Mouse (Mus musculus): Measurements from ENCODE around the gene Cttnbp2nl. TPM values are rescaled to one million over a fixed set of nuclear protein-coding genes. Genes with fewer than 3 reads are reported as not detected.

Cttnbp2nl gene
- polyA plus RNA-seq, 1 experiment from 2014 or later, result 40.2 TPM

DNA sequence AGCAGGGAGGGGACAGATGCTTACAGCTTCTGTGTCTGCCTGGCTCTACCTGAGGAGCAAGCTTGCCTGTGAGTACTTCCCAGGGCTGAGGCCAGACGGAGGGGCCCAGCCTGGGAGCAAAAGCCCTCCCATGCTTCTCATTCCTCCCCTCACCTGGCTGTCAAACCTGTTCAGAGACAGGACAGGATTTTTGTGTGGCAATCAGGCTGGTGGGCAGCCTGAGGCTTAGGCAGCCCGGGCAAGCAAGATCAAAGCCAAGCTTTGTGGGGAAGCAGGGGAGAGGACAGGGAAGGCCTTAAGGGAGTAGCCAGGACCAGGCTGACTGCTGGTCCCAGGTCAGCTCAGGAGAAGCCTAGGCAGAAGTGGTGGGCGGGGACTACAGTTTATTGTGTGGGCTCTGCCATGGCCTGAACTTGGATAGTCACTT is 58.5 kb downstream of the Cttnbp2nl start:
- 32% methylated on average over 3 of the region's 3 CpGs for WGBS
- H3K9ac ChIP-seq (ENCODE audit: low read length), result no peak overlapping the region

GRCm38 (mm10) chr3:104993800-104994199 is 59.1 kb downstream of the Cttnbp2nl start:
- peaks cover 11% of the 10 kb centered on the region for H3K4me1 ChIP-seq (ENCODE audit: control insufficient read depth, insufficient read depth, low read length)
- H3K9ac ChIP-seq (ENCODE audit: low read length), result no peak overlapping the region
- H3K4me2 ChIP-seq (ENCODE audit: low read depth, severe bottlenecking), result no peak overlapping the region
- DNase-seq (ENCODE audit: low spot score) (no peak), ATAC-seq (ENCODE audit: insufficient number of reproducible peaks, low FRiP score, low TSS enrichment, low read depth) (no peak)
- no peak overlapping the region for H3K4me3 ChIP-seq (ENCODE audit: low read depth, low read length)
- WGBS, result 50% methylated on average over 4 of the region's 4 CpGs
- H3K27ac ChIP-seq (replicated peaks; ENCODE audit: low read depth, low read length), result peak overlapping the region; percentile 63; the same call in 1 of the 2 replicates
- H3K27me3 ChIP-seq (ENCODE audit: control insufficient read depth, insufficient read depth, low read length), result no peaks in the 10 kb centered on the region
- H3K36me3 ChIP-seq (ENCODE audit: control insufficient read depth, insufficient read depth, low read length), result no peaks in the 10 kb centered on the region
- H3K9me3 ChIP-seq (ENCODE audit: control insufficient read depth, low read length), result no peaks in the 10 kb centered on the region

More for the DNA sequence above, 58.5 kb downstream of the Cttnbp2nl start:
- peaks cover 11% of the 10 kb centered on the region for H3K4me1 ChIP-seq (ENCODE audit: control insufficient read depth, insufficient read depth, low read length)
- DNase-seq (ENCODE audit: low spot score) (peak; percentile 37), ATAC-seq (ENCODE audit: insufficient number of reproducible peaks, low FRiP score, low TSS enrichment, low read depth) (no peak)
- no peaks in the 10 kb centered on the region for H3K9me3 ChIP-seq (ENCODE audit: control insufficient read depth, low read length)
- no peaks in the 10 kb centered on the region for H3K27me3 ChIP-seq (ENCODE audit: control insufficient read depth, insufficient read depth, low read length)
- H3K4me2 ChIP-seq (ENCODE audit: low read depth, severe bottlenecking), result no peak overlapping the region
- H3K36me3 ChIP-seq (ENCODE audit: control insufficient read depth, insufficient read depth, low read length), result no peaks in the 10 kb centered on the region
- no peak overlapping the region for H3K4me3 ChIP-seq (ENCODE audit: low read depth, low read length)
- peak overlapping the region; percentile 63; the same call in 1 of the 2 replicates for H3K27ac ChIP-seq (replicated peaks; ENCODE audit: low read depth, low read length)

- DNase-seq (ENCODE audit: low spot score) (peak; percentile 92), ATAC-seq (ENCODE audit: insufficient number of reproducible peaks, low FRiP score, low TSS enrichment, low read depth) (peak; percentile 75)
- H3K4me3 ChIP-seq (ENCODE audit: low read depth, low read length), result no peak overlapping the region
- H3K4me2 ChIP-seq (ENCODE audit: low read depth, severe bottlenecking), result no peak overlapping the region
- no peak overlapping the region for H3K27ac ChIP-seq (replicated peaks; ENCODE audit: low read depth, low read length)
- H3K9me3 ChIP-seq (ENCODE audit: control insufficient read depth, low read length), result no peaks in the 10 kb centered on the region
- no peaks in the 10 kb centered on the region for H3K36me3 ChIP-seq (ENCODE audit: control insufficient read depth, insufficient read depth, low read length)
- 14% methylated on average over 23 of the region's 23 CpGs for WGBS
- no peaks in the 10 kb centered on the region for H3K27me3 ChIP-seq (ENCODE audit: control insufficient read depth, insufficient read depth, low read length)
- peaks cover 7% of the 10 kb centered on the region for H3K4me1 ChIP-seq (ENCODE audit: control insufficient read depth, insufficient read depth, low read length)
- H3K9ac ChIP-seq (ENCODE audit: low read length), result no peak overlapping the region
Observed at GRCm38 (mm10) chr3:104992709-104993388, 60.1 kb downstream of the Cttnbp2nl start.

- Histone ChIP-seq H3K36me3 (ENCODE audit: control insufficient read depth, insufficient read depth, low read length) (no peaks in the 10 kb centered on the region), H3K9me3 (ENCODE audit: control insufficient read depth, low read length) (no peaks in the 10 kb centered on the region), H3K27ac (replicated peaks; ENCODE audit: low read depth, low read length) (no peak overlapping the region), H3K27me3 (ENCODE audit: control insufficient read depth, insufficient read depth, low read length) (no peaks in the 10 kb centered on the region), H3K4me2 (ENCODE audit: low read depth, severe bottlenecking) (no peak overlapping the region), H3K4me1 (ENCODE audit: control insufficient read depth, insufficient read depth, low read length) (peaks cover 7% of the 10 kb centered on the region), H3K9ac (ENCODE audit: low read length) (no peak overlapping the region), H3K4me3 (ENCODE audit: low read depth, low read length) (no peak overlapping the region)
- no peak for DNase-seq (ENCODE audit: low spot score)
- no peak for ATAC-seq (ENCODE audit: insufficient number of reproducible peaks, low FRiP score, low TSS enrichment, low read depth)
- WGBS, result 81% methylated on average over 5 of the region's 5 CpGs
Observed at GRCm38 (mm10) chr3:104991703-104992102, 61.2 kb downstream of the Cttnbp2nl start.

DNA sequence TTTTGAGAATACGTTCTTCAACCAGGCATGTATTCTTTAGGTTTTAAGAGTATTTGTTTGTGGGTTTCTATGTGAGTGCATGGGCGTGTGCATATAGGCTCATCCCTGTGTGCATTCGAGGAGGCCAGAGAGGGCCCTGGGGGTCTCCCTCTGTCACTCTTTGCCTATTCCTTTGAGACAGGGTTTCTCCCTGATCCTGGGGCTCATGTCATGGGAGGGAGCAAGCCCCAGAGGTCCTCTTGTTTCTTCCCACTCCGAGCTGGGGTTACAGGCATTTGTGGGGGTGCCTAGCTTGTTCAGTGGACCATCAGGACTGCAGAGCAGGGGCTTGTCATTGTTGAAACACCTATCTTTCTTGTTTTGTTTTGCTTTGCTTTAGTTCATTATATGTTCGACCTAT is 65.1 kb downstream of the Cttnbp2nl start:
- ATAC-seq (ENCODE audit: insufficient number of reproducible peaks, low FRiP score, low TSS enrichment, low read depth) (no peak), DNase-seq (ENCODE audit: low spot score) (peak; percentile 3)
- no peaks in the 10 kb centered on the region for H3K36me3 ChIP-seq (ENCODE audit: control insufficient read depth, insufficient read depth, low read length)
- WGBS, result 81% methylated on average over 5 of the region's 5 CpGs
- H3K27me3 ChIP-seq (ENCODE audit: control insufficient read depth, insufficient read depth, low read length), result no peaks in the 10 kb centered on the region
- H3K4me3 ChIP-seq (ENCODE audit: low read depth, low read length), result no peak overlapping the region
- H3K4me1 ChIP-seq (ENCODE audit: control insufficient read depth, insufficient read depth, low read length), result no peaks in the 10 kb centered on the region
- no peaks in the 10 kb centered on the region for H3K9me3 ChIP-seq (ENCODE audit: control insufficient read depth, low read length)
- H3K4me2 ChIP-seq (ENCODE audit: low read depth, severe bottlenecking), result no peak overlapping the region
- no peak overlapping the region for H3K9ac ChIP-seq (ENCODE audit: low read length)
- no peak overlapping the region for H3K27ac ChIP-seq (replicated peaks; ENCODE audit: low read depth, low read length)

DNA sequence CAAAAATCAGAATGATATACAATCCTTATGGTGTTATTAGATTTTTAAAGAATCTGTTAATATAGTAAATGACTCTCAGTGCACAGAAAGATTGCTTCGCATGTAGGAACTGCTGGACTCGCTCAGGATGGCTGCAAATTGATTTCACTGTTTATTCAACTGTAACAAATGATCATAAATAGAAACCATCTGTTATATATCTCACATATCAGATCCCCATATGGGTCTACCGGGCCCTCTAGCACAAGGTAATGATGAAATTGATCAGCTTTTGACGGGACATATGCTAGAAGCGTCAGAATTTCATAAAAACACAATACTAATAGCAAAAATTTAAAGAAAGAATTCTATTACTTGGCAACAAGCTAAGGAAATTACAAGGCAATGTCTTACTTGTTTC is 73.2 kb downstream of the Cttnbp2nl start:
- Histone ChIP-seq H3K9me3 (ENCODE audit: control insufficient read depth, low read length) (no peaks in the 10 kb centered on the region), H3K36me3 (ENCODE audit: control insufficient read depth, insufficient read depth, low read length) (no peaks in the 10 kb centered on the region), H3K4me2 (ENCODE audit: low read depth, severe bottlenecking) (no peak overlapping the region), H3K4me3 (ENCODE audit: low read depth, low read length) (no peak overlapping the region), H3K27ac (replicated peaks; ENCODE audit: low read depth, low read length) (no peak overlapping the region), H3K4me1 (ENCODE audit: control insufficient read depth, insufficient read depth, low read length) (no peaks in the 10 kb centered on the region), H3K27me3 (ENCODE audit: control insufficient read depth, insufficient read depth, low read length) (no peaks in the 10 kb centered on the region), H3K9ac (ENCODE audit: low read length) (no peak overlapping the region)
- 81% methylated on average over 5 of the region's 5 CpGs for WGBS
- DNase-seq (ENCODE audit: low spot score), result peak; percentile 12
- no peak for ATAC-seq (ENCODE audit: insufficient number of reproducible peaks, low FRiP score, low TSS enrichment, low read depth)

DNA sequence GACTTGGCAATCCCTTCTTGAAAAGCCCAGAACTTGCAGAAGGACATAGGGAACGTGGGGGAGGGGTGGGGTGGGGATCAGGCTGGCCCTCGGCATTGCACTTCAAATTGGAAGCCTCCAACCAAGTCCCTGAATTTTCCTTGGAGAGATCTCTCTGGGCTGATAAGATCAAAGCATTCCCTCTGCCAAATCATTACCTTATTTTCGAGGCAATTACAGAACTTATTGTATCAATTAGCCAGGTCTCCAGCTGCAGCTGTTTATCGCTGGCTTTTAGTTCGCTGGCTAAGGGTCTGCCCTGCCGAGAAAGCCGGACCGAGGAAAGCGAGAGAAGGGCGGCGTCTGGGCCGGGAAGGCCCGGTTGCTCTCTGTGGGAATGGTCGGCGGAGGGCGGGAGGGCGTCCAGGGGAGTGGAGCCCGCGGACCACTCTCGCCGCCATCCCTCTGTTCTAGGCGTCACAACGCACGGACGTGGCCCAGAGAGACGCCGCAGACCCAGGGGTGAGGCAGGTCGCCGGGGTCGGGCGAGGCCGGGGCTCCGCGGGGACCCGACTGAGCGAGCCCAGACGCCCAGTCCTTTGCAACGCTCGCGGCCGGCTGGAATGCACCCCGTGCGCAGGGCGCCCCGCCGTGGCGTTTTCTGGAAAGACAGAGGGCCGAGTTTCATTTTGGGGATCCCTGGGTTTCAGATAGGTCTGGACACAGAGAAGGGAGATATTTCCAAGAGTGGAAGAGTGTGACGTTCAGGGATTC is 85.2 kb downstream of the Cttnbp2nl start:
- Histone ChIP-seq H3K27ac (replicated peaks; ENCODE audit: low read depth, low read length) (peak overlapping the region; percentile 38), H3K4me3 (ENCODE audit: low read depth, low read length) (peak overlapping the region; percentile 33), H3K36me3 (ENCODE audit: control insufficient read depth, insufficient read depth, low read length) (no peaks in the 10 kb centered on the region), H3K27me3 (ENCODE audit: control insufficient read depth, insufficient read depth, low read length) (peaks cover 10% of the 10 kb centered on the region), H3K4me1 (ENCODE audit: control insufficient read depth, insufficient read depth, low read length) (peaks cover 14% of the 10 kb centered on the region), H3K9me3 (ENCODE audit: control insufficient read depth, low read length) (no peaks in the 10 kb centered on the region), H3K9ac (ENCODE audit: low read length) (peak overlapping the region; percentile 56), H3K4me2 (ENCODE audit: low read depth, severe bottlenecking) (peak overlapping the region; percentile 48)
- DNase-seq (ENCODE audit: low spot score) (peak; percentile 95), ATAC-seq (ENCODE audit: insufficient number of reproducible peaks, low FRiP score, low TSS enrichment, low read depth) (peak; percentile 66)
- WGBS, result under 1% methylated on average over 49 of the region's 49 CpGs

- H3K27me3 ChIP-seq (ENCODE audit: control insufficient read depth, insufficient read depth, low read length), result peaks cover 27% of the 10 kb centered on the region
- H3K9ac ChIP-seq (ENCODE audit: low read length), result no peak overlapping the region
- 69% methylated on average over 7 of the region's 7 CpGs for WGBS
- no peak for DNase-seq (ENCODE audit: low spot score)
- H3K36me3 ChIP-seq (ENCODE audit: control insufficient read depth, insufficient read depth, low read length), result no peaks in the 10 kb centered on the region
- peaks cover 31% of the 10 kb centered on the region for H3K4me1 ChIP-seq (ENCODE audit: control insufficient read depth, insufficient read depth, low read length)
- H3K4me2 ChIP-seq (ENCODE audit: low read depth, severe bottlenecking), result no peak overlapping the region
- no peak overlapping the region for H3K27ac ChIP-seq (replicated peaks; ENCODE audit: low read depth, low read length)
- H3K4me3 ChIP-seq (ENCODE audit: low read depth, low read length), result no peak overlapping the region
- H3K9me3 ChIP-seq (ENCODE audit: control insufficient read depth, low read length), result no peaks in the 10 kb centered on the region
- ATAC-seq (ENCODE audit: insufficient number of reproducible peaks, low FRiP score, low TSS enrichment, low read depth), result no peak
Observed at GRCm38 (mm10) chr3:104965991-104966554, 86.9 kb downstream of the Cttnbp2nl start.
